Mouse (Mus musculus) hindbrain, embryonic 15.5 days (tissue): ENCODE results near the gene Lipm. TPM values are rescaled to one million over a fixed set of nuclear protein-coding genes. Genes with fewer than 3 reads are reported as not detected.

Experiments
- ATAC-seq: fragments of 200-750 bp; cut with Nextera tagmentation; 2 replicates; pipeline ENCODE4 v1.8.0; 2017; ENCODE audit warnings: low read depth, moderate number of reproducible peaks, moderate TSS enrichment; ENCODE audit not compliant: low FRiP score
- H3K27ac ChIP-seq: fragments of 300-500 bp; sonication (generic); replicated peaks from 2 replicates; pipeline ENCODE4 v1.5.1; 2015; ENCODE audit warnings: mild to moderate bottlenecking, inconsistent platforms
- H3K27me3 ChIP-seq: fragments of 300-500 bp; sonication (generic); 2 replicates; pipeline ENCODE4 v1.6.1; 2015; ENCODE audit warnings: control low read depth, inconsistent platforms
- H3K36me3 ChIP-seq: fragments of 300-500 bp; sonication (generic); 2 replicates; pipeline ENCODE4 v1.6.1; 2015; ENCODE audit warnings: control low read depth, inconsistent platforms
- H3K4me1 ChIP-seq: fragments of 300-500 bp; sonication (generic); replicated peaks from 2 replicates; pipeline ENCODE4 v1.6.1; 2015; ENCODE audit warnings: control low read depth, inconsistent platforms
- H3K4me2 ChIP-seq: fragments of 300-500 bp; sonication (generic); 2 replicates; pipeline ENCODE4 v1.6.1; 2015; ENCODE audit warnings: moderate library complexity, mild to moderate bottlenecking, inconsistent platforms
- H3K4me3 ChIP-seq: fragments of 300-500 bp; sonication (generic); 2 replicates; pipeline ENCODE4 v1.5.1; 2015; ENCODE audit warnings: mild to moderate bottlenecking, inconsistent platforms
- H3K9ac ChIP-seq: fragments of 300-500 bp; sonication (generic); 2 replicates; pipeline ENCODE4 v1.6.1; 2015; ENCODE audit warnings: inconsistent platforms
- H3K9me3 ChIP-seq: fragments of 300-500 bp; sonication (generic); 2 replicates; pipeline ENCODE4 v1.6.1; 2016; ENCODE audit warnings: control low read depth, inconsistent platforms
- WGBS: fragments of 180-500 bp; shearing (Covaris S2); methylation state at CpG from one replicate; pipeline ENCODE4 v1.1.7; 2015; 5-methylcytosine and 5-hydroxymethylcytosine counted together
- microRNA-seq: library from miRNA; unstranded; fragments of <30 nt; microRNA quantifications from one replicate; pipeline ENCODE4, GENCODE M21; 2016
- polyA plus RNA-seq: library from polyadenylated mRNA; unstranded; fragments of >200 nt; fragmentation: Nextera tagmentation; extraction: Ambion mirVana; gene quantifications from 2 replicates; pipeline ENCODE4 v1.2.1, GENCODE M21; 2015

The Lipm gene
- polyA plus RNA-seq, 1 experiment from 2014 or later, result not detected

- no peak overlapping the region for H3K4me2 ChIP-seq
- no peak overlapping the region for H3K9ac ChIP-seq
- H3K4me3 ChIP-seq, result no peak overlapping the region
- H3K4me1 ChIP-seq, result no peaks in the 10 kb centered on the region
- H3K36me3 ChIP-seq, result no peaks in the 10 kb centered on the region
- H3K9me3 ChIP-seq, result no peaks in the 10 kb centered on the region
- no peak overlapping the region for H3K27ac ChIP-seq
- ATAC-seq, result no peak
- no peaks in the 10 kb centered on the region for H3K27me3 ChIP-seq
Measured at GRCm38 (mm10) chr19:34169121-34169520, 68.4 kb downstream of the Lipm start.

DNA sequence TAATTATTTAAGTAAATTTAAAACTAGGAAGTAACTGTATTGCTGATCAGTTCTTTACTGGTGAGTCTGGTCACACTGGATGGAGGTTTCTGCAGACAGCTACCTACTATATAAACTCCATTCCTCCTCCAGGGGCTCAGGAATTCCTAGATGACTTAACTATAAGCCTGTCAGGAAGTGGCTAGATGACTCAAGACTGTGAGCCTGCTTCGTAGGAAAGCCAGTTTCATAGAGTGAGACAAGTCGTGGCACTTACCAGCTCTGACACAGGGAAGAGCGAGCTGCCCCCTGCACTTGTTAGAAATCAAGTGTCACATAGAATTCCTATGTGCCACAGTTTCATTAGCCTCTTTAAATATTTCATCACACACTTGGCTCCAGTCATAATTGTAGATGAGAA is 70.4 kb downstream of the Lipm start:
- Histone ChIP-seq H3K4me1 (no peaks in the 10 kb centered on the region), H3K4me2 (no peak overlapping the region), H3K27ac (no peak overlapping the region), H3K4me3 (no peak overlapping the region), H3K9me3 (no peaks in the 10 kb centered on the region), H3K27me3 (no peaks in the 10 kb centered on the region), H3K36me3 (no peaks in the 10 kb centered on the region), H3K9ac (no peak overlapping the region)
- 87% methylated on average over 3 of the region's 3 CpGs for WGBS
- ATAC-seq, result no peak

Small RNA genes within 50 kb of the gene (microRNA-seq; reads per million reads assigned to microRNA genes)
- gene Gm23334, result not detected

Other genes starting within 250 kb of the Lipm start
- not detected in 2 replicates for gene Lipf, start 139.7 kb upstream of the Lipm start, polyA plus RNA-seq
- gene Lipk, start 92.6 kb upstream of the Lipm start, polyA plus RNA-seq, result not detected in 2 replicates
- not detected in 2 replicates for gene Lipn, start 33.6 kb upstream of the Lipm start, polyA plus RNA-seq
- gene Ankrd22, start 65.1 kb downstream of the Lipm start, polyA plus RNA-seq, result not detected in 2 replicates
- gene Stambpl1, start 91.3 kb downstream of the Lipm start, polyA plus RNA-seq, result 21.0 and 24.0 TPM in 2 replicates
- gene Acta2, start 154.7 kb downstream of the Lipm start, polyA plus RNA-seq, result 18.3 and 19.2 TPM in 2 replicates
- 1.3 and 1.6 TPM in 2 replicates for gene Fas, start 189.7 kb downstream of the Lipm start, polyA plus RNA-seq